Mouse (Mus musculus) cerebellum, adult 8-10 months (tissue): ENCODE measurements around the gene Slc46a3.
A peak's percentile ranks its signal among the peaks of the same experiment; 100 is the strongest.

Source experiments
- DNase-seq: peaks from one replicate; pipeline ENCODE4 v3.0.0; 2022

Gene Slc46a3

GRCm38 (mm10) chr5:147895436-147896198 is 1.0 kb upstream of the Slc46a3 start:
- peak; percentile 32 for DNase-seq

- DNase-seq = peak; percentile 26
Observed at GRCm38 (mm10) chr5:147893766-147894454, 705 bp downstream of the Slc46a3 start.

- no peak for DNase-seq
Observed at GRCm38 (mm10) chr5:147893143-147893542, 1.5 kb downstream of the Slc46a3 start.

GRCm38 (mm10) chr5:147892735-147893134 is 1.9 kb downstream of the Slc46a3 start:
- no peak for DNase-seq

GRCm38 (mm10) chr5:147888313-147889297 is 6.0 kb downstream of the Slc46a3 start:
- no peak for DNase-seq

GRCm38 (mm10) chr5:147883581-147883980 is 11.0 kb downstream of the Slc46a3 start:
- DNase-seq = no peak

- no peak for DNase-seq
Observed at GRCm38 (mm10) chr5:147879971-147880682, 14.5 kb downstream of the Slc46a3 start.

- DNase-seq = no peak
Observed at GRCm38 (mm10) chr5:147877520-147877919, 17.1 kb downstream of the Slc46a3 start.

- no peak for DNase-seq
Observed at GRCm38 (mm10) chr5:147875210-147875609, 19.4 kb downstream of the Slc46a3 start.

GRCm38 (mm10) chr5:147874491-147875065 is 20.0 kb downstream of the Slc46a3 start:
- DNase-seq = no peak

GRCm38 (mm10) chr5:147871091-147871820 is 23.4 kb downstream of the Slc46a3 start:
- no peak for DNase-seq

GRCm38 (mm10) chr5:147870296-147870695 is 24.3 kb downstream of the Slc46a3 start:
- DNase-seq = no peak

GRCm38 (mm10) chr5:147869568-147869967 is 25.0 kb downstream of the Slc46a3 start:
- no peak for DNase-seq

GRCm38 (mm10) chr5:147868674-147869073 is 25.9 kb downstream of the Slc46a3 start:
- DNase-seq = no peak

GRCm38 (mm10) chr5:147860449-147861261 is 34.0 kb downstream of the Slc46a3 start, which contains the start of gene Pomp:
Gene Pomp (plus strand): TSS chr5:147860461.
- DNase-seq = peak; percentile 78

GRCm38 (mm10) chr5:147860076-147860448 is 34.6 kb downstream of the Slc46a3 start:
- no peak for DNase-seq

- DNase-seq = no peak
Observed at GRCm38 (mm10) chr5:147850194-147850593, 44.4 kb downstream of the Slc46a3 start.

- DNase-seq = peak; percentile 71
Observed at GRCm38 (mm10) chr5:147848164-147848863, 46.3 kb downstream of the Slc46a3 start.

- DNase-seq = no peak
Observed at GRCm38 (mm10) chr5:147847361-147847760, 47.3 kb downstream of the Slc46a3 start.

- no peak for DNase-seq
Observed at GRCm38 (mm10) chr5:147845319-147845718, 49.3 kb downstream of the Slc46a3 start.
